Mouse (Mus musculus) kidney, adult 2 months (tissue): ENCODE results near the gene Mrpl51.

ENCODE experiments used
- CTCF ChIP-seq: fragments of 200-500 bp; conservative IDR thresholded peaks from 2 replicates; pipeline ENCODE4 v1.5.1; 2011; ENCODE audit warnings: low read depth, mild to moderate bottlenecking, control low read depth, low read length, moderate library complexity, mixed read lengths; ENCODE audit not compliant: insufficient read depth, insufficient read length
- POLR2A ChIP-seq: fragments of 200-500 bp; IDR thresholded peaks from one replicate; pipeline ENCODE4 v1.6.1; 2011; ENCODE audit warnings: low read depth, low read length, control low read depth

GRCm38 (mm10) chr6:125233816-125234519 is 42.4 kb downstream of the Mrpl51 start:
- TF ChIP-seq CTCF (no peak), POLR2A (no peak)
